Mouse (Mus musculus): ENCODE measurements around the gene Slc35f6.
A peak's percentile ranks its signal among the peaks of the same experiment; 100 is the strongest.
"Not testable (repeated sequence)": the region's sequence is repeated elsewhere in the genome, so short reads cannot be mapped to it uniquely, and the experiment has no call there.

The Slc35f6 gene

DNA sequence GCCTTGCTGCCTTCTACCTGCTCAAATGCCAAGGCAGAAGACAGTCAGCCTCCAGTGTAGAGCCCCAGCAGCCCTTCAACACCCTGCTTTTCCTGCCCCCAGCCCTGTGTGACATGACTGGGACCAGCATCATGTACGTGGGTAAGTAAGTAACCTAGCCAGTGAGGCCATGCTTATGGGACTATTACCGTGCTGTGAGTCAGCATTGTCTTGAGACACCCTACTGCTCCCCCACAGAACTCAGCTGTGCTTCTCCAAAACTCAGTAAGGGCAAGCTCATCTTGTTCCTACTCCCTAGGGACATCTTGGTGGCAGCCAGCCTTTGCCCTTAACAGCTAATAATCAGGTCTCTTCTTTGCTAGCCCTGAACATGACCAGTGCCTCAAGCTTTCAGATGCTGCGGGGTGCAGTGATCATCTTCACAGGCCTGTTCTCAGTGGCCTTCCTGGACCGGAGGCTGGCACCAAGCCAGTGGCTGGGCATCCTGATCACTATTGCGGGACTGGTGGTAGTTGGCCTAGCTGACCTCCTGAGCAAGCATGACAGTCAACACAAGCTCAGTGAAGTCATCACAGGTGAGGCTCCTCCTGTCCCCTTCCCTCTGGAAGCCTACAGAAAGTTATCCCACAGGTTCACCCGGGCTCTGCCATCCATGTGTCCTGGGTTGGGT lies 7.9 kb downstream of the Slc35f6 start:
- DNase-seq (ENCODE audit: low spot score in 2 of 2) = no peak

DNA sequence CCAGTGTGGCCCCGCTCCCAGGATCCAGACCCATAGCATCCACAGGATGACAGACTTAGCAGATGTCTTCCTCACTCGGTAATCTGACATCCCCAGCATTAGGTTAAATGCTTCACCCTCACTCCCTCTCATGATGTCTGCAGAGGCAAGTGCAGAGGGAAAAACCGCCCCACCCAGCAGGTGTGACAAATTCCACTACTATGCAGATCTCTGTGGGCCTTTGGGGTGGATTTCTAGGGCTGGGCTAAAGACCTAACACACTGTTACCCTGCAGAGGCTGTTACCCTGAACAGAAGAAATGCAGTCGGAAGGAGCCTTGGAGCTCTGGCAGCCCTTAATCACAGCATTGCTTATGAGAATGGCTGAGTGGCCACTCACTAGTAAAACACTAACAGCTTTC lies 11.3 kb downstream of the Slc35f6 start:
- no peak for DNase-seq (ENCODE audit: low spot score in 2 of 2)

DNA sequence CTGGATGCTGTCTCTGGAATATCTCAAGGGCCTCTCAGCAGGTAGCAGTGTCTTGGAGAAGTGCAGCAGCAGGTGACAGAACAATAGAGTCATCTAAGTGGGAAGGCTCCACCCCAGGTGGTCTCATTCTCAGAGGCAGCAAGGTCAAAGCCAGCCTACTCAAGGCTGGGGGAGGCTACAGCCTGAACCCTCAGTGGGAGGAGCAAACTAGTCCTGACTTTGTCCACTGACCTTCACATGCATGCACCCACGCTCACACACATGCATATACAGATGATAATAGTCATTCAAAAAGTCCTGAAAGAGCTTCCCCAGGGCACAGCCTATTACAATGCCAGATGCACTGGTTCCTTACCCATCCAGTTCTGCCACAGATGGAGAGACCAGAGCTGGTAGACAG lies 12.5 kb downstream of the Slc35f6 start:
- DNase-seq (ENCODE audit: low spot score in 2 of 2) = no peak

DNA sequence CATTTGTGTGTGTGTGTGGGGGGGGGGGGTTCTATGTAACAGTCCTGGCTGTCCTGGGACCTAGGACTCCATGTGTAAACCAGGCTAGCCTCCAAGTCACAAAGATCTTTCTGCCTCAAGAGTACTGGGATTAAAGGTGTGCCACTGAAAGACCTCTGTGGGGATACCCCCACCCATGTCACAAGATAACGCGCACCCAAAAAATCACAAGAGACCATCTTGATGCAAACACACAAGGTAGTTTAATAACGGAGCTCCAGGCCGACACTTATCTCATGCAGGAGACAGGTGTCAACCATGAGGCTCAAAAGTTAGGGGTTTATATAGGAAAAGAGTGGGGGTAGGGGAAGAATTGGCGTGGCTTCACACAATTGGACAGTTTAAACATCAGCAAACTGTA lies 13.1 kb downstream of the Slc35f6 start:
- no peak for DNase-seq (ENCODE audit: low spot score in 2 of 2)

DNA sequence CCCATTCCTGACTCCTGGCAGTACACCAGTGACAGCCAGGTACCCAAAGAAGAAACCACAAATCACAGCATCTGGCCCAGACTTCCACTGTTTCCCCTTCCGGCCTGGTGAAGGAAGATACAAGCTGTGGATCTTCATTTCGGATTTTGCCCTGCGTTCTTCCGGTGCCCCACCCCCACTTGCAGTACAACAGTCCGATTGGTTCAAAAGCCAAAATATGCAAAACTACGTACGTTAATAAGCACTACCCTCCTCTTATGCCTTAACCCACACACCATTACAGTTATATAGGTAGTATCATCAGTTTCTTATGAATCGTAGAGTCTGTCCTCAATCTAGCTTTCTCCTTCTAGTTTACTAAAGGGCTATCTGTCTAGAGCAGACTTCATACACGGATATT lies 17.6 kb downstream of the Slc35f6 start:
- no peak for DNase-seq (ENCODE audit: low spot score in 2 of 2)

DNA sequence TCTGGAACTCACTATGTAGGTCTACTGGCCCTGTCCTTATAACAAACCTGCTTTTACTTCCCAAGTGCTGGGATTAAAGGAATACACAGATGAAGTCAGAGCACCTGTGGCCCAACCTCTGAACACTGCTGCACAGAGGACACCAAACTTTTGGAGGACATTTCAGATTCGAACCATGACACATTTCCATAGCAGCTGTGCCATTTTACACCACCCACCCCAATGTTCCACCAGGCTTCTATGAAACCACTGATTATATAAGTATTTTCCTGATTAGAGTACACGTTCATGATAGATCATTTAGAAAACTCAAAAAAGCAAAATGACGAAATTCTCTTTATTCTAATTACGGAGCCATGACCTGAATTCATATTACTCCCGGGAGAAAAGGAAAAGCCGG lies 18.2 kb downstream of the Slc35f6 start:
- peak; percentile 40 to 63 for DNase-seq (ENCODE audit: low spot score in 2 of 2)

DNA sequence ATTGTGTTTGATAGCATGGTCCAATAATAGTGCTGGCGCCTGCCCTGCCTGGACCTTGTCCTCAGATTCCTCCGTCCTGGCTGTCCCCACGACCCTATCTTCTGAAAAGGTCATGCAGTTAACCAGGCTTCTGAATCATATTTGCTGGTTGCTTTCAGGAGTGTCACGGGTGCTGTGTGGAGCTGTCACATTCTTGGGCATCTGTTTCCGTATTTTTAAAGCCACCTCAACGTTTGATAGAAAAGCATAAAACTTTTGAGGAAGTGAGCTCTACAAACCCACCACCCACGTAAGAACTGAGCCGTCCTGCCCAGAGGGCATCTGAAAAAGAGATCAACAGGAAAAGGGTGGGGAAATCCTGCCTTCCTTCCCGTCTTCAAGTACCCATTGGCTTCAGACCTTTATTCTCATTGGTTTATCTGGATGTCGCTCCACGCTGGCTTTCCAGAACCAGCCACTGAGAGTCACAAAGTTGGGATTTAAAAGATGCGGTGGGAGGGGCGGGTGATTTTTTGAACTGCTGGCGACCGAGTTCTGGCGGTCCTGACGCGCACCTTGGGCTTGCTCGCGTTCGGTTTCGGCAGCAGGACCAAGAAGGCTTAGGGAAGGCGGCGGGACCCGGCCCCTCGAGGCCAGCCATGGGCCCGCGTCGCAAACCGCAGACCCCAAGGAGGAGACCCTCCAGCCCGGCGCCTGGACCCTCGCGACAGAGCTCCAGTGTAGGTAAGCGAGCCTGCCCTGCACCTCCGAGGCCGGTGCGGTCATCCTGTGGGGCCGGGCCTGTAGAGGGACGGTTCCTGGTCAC lies 18.9 kb downstream of the Slc35f6 start, which contains the start of gene Cenpa:
Gene Cenpa (plus strand): TSS at position 387 of the 805 bp plus-strand sequence.
- DNase-seq (ENCODE audit: low spot score in 2 of 2) = peak; percentile 89 to 96

DNA sequence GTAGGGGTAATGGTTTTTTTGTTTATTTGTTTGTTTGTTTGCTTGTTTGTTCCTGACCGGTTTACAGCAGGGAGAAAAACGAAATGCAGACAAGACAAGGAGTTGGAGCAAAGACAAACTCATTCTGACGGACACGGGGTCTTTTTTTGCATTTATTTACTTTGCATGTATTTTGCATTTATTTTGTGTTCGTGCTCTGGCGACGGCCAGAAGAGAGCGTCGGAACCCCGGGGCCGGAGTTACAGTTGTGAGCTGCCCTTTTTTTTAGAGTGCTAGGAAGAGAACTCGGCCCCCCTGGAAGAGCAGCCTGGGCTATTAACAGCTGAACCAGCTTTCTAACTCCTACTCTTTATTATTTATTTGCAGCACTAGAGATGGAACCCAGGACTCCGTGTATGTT lies 19.5 kb downstream of the Slc35f6 start:
- DNase-seq (ENCODE audit: low spot score in 2 of 2) = no peak

DNA sequence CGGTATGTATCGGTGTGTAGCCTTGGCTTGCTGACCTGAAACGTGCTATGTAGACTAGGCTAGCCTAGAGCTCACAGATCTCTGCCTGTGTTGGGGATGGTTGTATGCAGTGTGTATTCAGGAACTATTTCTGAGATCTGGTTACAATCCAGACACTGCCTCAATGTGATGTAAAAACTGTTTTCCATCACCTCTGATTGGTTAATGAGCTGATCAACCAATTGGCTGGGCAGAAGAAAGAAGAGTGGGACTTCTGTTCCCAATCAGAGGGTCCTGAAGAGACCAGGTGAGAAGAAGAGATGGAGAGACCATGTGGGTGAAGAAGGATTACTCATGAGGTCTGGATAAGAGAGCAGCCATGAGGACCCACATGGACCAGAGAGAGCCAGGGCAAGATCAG lies 20.0 kb downstream of the Slc35f6 start:
- no peak for DNase-seq (ENCODE audit: low spot score in 2 of 2)

DNA sequence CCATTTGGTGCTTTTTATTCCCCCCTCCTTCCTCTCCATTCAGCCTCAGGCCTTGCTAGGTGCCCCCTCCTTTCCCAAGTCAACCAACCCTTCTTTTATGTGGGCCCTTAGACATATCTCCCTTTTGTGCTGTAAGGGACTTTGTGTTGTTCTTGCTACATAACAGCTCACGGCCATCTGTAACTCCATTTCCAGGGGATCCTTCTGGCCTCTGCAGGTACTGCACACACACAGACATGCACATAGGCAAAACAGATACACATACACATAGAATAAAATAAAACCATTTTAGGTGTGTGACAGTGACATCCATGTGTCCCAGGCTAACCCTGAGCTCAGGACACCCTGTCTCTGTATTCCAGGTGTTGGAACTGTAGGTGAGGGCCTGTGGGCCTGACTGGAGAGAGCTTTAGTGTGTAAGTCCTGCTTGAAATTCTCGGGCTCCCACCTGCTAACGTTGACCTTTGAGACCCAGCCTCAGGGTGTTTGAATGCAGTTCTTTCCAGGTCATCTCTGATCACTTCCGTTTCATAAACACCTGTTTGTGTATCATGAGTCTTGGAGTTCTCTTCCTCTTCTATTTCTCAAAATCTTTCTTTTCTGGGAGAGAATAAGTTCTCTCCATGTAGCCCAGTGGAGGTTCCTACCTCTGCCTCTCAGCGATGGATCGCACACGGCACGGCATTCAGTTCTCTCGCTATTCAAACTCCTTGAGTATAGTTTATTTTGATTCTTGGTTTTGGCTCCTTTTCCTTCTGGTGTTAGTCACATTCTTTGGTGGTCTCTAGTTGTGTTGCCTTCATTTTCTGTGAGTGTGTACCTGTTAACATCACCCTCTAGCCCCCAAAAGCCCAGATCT lies 21.1 kb downstream of the Slc35f6 start:
- DNase-seq (ENCODE audit: low spot score in 2 of 2) = no peak

DNA sequence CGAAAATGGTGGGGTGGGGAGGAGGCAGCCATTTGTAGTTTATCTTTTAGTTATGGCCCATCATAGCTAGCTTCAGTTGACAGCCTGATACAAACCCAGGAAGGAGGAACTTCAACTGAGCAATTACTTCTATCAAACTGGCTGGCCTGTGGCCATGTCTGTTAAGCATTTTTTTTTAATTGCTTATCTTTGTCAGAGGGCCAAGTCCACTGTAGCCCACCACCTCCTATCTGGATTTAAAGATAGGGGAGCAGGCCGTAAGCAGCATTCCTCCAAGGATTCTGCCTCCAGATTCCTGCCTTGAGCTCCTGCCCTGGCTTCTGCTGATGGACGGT lies 21.7 kb downstream of the Slc35f6 start:
- no peak for DNase-seq (ENCODE audit: low spot score in 2 of 2)

DNA sequence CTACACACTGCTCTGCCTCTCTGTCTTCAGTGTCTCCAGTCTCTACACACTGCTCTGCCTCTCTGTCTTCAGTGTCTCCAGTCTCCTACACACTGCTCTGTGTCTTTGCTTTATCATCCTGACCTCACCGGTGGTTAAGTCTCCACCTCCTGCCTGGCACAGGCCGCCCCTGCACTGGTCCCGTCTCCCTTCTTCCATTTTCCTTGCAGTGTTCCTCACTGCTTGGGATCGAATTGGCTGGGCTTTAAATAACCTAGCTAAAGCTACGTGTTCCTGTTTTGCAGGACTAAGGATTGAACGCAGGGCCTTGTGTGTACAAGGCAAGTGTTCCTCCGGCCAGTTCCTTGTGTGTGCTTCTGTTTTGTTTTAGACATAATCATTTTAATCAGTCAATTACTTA lies 22.4 kb downstream of the Slc35f6 start:
- DNase-seq (ENCODE audit: low spot score in 2 of 2) = no peak

DNA sequence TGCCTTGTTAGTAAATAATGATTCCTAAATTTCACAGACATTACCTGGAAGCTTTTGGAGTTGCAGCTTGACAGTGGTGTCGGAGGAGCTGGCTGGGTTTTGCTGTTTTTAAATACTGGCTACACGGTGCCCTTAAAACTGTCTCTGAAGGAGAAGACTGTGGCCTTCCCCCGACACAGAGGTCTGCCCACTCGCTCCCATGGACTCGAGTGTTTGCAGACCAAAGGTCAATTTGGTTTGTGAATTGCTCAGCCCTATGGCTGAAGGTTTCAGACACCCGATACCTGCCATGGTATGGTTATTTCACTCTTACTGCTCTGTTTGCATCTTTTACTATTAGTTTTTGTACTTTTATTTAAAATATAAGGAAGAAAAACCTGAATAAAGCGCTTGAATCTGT lies 26.3 kb downstream of the Slc35f6 start:
- DNase-seq (ENCODE audit: low spot score in 2 of 2) = no peak

DNA sequence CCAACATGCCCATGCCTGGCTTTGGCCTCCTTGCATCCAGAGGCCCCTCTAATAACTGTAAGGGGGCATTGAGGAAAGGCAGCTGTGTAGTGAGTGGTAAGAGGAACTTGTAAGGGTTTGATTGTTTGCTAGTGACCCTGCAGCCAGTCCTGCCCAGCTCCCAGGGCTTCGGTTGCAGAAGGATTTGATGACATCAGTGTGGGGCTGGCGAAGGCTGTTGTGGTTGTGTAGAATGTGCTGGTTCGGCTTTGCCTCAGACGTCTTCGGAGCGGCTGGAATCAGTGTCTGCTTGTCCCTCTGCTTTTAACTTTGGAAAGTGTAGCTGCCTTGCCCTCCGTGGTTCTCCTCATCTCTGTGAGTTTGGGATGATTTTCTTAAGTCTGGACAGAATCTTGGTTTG lies 29.1 kb downstream of the Slc35f6 start:
- no peak for DNase-seq (ENCODE audit: low spot score in 2 of 2)

DNA sequence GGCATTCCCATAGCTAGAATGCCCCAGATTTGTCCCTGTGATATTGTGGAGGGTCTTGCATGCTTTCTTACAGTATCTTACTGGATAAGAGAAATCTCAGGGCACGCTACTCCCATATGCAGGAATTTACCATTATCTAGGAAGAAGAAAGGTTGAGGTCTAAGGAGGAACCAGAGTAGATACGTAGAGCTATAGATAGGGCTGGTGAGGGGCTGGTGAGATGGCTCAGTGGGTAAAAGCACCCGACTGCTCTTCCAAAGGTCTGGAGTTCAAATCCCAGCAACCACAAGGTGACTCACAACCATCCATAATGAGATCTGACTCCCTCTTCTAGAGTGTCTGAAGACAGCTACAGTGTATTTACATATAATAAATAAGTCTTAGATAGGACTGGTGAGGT lies 30.3 kb downstream of the Slc35f6 start:
- not testable (repeated sequence) for DNase-seq (ENCODE audit: low spot score in 2 of 2)

DNA sequence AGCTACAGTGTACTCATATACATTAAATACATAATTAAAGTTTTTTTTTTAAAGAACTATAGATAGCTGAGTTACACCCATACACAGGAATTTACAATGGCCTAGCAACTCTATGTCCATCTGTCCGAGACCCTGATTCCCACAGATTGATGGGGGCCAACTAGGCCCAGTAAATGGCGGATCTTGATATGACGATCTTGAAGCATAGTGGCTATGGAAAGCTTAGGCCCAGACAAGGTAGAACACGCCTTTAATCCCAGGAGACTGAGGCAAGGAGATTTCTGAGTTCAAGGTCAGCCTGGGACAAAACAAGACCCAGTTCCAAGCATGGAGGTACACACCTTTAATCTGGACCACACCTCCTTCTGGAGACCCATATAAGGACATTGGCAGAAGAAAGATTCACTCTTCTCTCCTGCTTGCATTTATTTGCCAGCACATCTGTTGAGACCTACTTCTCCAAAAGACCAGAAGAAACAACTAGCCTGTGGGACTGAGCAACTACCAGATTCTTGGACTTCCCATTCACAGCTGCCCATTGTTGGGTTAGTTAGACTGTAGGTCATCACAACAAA lies 31.1 kb downstream of the Slc35f6 start:
- DNase-seq (ENCODE audit: low spot score in 2 of 2) = no peak

DNA sequence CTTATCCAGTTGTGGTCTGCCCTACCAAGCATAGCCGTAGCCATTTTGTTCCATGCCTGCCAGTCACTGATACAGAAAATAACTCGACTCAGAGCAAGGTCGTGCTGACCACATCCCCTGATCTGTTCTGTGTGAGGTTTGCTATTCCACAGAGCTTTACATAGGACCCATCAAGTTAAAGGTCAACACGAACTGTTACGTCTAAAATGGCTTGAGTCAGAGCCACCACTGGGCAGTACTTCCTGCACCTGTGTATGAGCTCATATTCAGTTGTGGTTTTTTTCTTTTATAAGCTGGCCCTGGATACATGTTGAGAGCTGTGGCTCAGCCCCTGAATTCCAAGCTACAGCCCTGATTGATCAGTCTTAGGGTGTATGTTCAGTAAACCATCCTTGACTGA lies 31.9 kb downstream of the Slc35f6 start:
- DNase-seq (ENCODE audit: low spot score in 2 of 2) = no peak

DNA sequence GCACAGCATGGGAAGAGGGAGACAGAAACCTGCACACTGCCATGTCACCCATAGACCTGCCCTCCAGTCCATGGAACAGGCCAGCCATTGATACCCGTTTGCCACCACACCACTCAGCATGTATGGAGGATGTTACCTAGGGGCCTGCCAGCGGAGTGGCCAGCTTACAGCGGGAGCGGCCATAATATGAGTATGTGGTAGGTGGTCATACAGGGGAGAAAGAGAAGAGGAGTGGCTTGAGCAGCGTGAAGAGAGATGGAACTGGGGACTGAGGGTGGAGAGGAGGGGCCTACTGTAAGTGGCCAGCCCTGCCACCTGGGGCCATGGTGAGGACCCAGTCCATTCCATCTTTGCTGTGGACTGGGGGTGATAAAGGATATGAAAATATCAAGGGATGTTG lies 34.2 kb downstream of the Slc35f6 start:
- no peak for DNase-seq (ENCODE audit: low spot score in 2 of 2)

DNA sequence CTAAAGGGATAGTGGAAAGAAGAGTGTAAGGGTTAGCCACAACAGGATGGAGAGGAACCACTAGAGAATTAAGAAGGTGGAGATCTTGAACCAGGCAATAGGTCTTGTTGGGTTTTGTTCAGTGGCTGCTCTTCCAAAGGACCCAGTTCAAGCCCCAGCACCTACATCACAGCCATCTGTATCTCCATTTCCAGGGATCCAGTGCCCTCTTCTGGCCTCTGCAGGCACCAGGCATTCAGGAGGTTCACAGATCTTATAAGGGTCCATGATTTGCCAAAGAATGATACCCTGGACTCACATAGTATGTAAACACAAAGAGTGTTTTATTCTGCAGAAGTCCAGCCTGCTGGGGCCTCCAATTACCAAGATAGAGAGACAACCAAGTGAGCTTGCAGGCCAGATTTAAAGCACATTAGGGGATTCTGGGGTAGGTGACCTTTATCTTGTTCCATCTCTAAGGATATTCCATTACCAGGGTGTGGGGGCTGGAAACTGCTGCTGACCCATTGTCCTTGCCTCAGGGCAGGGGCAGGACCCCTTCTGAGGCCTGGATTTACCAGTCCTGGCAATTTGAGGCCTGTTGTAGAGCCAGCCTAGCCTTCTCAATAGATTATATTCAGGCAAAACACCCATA lies 35.4 kb downstream of the Slc35f6 start:
- no peak for DNase-seq (ENCODE audit: low spot score in 2 of 2)

DNA sequence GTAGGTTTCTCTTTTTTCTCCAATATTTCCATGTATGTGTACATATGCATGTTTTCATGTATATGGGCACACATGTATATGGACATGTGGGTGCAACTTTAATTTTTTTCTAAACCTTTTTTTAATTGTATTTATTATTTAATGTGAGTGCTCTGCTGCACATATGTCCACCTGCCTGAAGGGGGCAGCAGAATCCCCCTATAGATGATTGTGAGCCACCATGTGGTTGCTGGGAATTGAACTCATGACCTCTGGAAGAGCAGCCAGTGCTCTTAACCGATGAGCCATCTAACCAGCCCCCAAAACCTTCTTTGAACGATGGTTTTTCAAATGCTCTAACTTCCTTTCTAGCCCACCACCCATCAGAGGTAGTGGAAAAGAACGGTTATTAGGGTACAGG lies 36.3 kb downstream of the Slc35f6 start:
- no peak for DNase-seq (ENCODE audit: low spot score in 2 of 2)

DNA sequence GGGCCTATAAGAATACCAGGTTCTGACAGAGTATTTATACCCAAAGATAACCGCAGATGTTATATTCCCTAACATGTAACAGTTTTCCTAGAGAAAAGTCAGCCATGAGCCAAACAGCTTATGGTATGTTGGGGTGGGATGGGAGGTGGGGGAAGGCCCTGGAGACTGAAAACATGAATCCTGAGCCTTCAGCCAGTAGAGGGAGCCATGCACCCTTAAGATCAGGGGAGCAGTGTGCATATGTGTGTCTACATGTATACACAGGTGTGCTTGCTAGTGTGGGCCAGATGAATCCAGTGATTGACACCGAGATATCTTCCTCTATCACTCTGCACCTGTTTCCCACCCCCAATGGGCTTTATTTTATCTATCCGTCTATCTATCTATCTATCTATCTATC lies 39.0 kb downstream of the Slc35f6 start:
- DNase-seq (ENCODE audit: low spot score in 2 of 2) = peak in 1 of 2 experiments; percentile 42

Data from left cerebral cortex, adult 9 months (tissue).